Mouse (Mus musculus) mesoderm, embryonic 11.5 days (tissue): ENCODE measurements around the gene Adam12.

Source experiments
- DNase-seq: peaks from one replicate; pipeline ENCODE4 v3.0.0-alpha.2; 2012; ENCODE audit warnings: low read depth, low spot score

The Adam12 gene

GRCm38 (mm10) chr7:133872701-133873100 is 359.2 kb downstream of the Adam12 start:
- no peak for DNase-seq

GRCm38 (mm10) chr7:133870265-133870664 is 361.7 kb downstream of the Adam12 start:
- no peak for DNase-seq

GRCm38 (mm10) chr7:133863684-133864083 is 368.3 kb downstream of the Adam12 start:
- DNase-seq = no peak

DNA sequence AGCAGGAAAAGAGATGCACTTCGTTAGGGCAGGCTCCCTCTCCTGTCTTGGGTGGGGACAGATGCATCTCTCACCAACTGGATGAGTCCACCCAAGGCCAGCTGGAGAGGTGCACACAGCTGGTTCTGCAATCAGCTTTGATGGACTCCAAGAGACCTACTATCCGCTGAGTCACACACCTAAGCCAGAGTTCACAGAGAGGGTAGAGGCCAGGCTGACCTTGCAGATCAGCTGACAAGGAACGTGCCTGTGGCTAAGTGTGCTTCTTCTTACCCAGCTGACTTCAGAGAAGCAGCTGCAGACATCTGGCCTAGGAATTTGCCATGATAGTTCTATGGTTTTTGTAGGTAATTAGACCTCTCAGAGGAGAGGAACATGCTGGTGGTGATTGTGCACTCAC is 368.8 kb downstream of the Adam12 start:
- no peak for DNase-seq

GRCm38 (mm10) chr7:133862723-133863122 is 369.2 kb downstream of the Adam12 start:
- DNase-seq = no peak

DNA sequence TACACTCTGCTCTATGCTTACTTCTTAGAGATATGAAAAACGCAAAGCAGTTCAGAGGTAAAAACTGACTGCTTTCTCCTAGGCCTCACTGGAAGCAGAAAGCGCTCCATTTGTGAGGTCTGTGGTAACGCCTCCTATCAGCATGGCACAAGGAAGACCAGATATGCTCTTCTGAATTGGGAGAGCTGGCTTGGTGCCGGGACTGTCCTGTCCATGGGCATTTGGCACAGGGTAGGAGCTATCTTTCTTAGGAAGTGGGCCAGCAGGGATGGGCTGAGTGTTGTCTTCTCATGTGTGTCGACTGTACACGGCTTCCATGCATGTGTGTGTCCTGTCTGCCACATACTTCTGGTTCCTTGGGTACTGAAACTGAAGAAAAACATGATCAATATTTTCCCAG is 369.7 kb downstream of the Adam12 start:
- DNase-seq = no peak

GRCm38 (mm10) chr7:133859548-133859947 is 372.4 kb downstream of the Adam12 start:
- no peak for DNase-seq

GRCm38 (mm10) chr7:133858506-133858905 is 373.4 kb downstream of the Adam12 start:
- no peak for DNase-seq

DNA sequence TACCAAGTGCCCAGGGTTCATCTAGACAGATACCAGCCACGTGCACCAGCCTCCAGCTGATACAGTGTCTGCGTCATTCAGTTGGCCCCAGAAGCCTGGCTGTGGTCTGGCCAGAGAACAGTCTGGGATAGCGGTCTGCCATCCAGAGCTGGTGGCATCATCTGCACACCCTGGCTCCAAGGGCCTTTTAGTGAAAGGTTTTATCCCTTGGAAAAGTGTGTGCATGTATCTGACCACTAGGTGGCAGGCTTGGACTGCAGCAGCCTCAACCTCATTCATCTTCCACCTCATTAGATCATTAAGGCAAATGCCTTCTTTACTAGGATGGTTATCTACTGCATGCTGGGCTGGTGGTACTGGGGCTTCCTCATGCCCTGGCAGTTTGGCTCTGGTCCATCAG is 375.7 kb downstream of the Adam12 start:
- peak; percentile 86 for DNase-seq

- no peak for DNase-seq
Measured at GRCm38 (mm10) chr7:133850735-133851134, 381.2 kb downstream of the Adam12 start.

DNA sequence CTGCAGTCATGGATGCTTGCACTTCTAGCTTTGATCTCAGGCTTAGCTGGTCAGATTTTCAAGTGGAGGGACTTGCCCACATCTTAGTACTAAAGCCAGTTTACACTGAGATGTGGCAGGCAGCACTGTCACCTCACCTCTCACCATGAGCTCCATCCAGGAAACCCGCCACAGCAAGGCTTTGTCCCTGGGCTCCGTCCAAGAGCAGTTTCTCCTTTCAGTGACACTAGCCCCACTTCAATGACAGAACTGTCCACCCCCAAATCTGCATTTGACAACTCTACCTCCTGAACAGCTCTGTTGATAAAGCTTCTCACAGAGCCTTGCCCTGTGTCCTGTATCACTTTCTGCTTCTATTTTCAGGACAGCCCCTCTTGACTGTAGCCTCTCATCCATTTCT is 383.8 kb downstream of the Adam12 start:
- DNase-seq = no peak

DNA sequence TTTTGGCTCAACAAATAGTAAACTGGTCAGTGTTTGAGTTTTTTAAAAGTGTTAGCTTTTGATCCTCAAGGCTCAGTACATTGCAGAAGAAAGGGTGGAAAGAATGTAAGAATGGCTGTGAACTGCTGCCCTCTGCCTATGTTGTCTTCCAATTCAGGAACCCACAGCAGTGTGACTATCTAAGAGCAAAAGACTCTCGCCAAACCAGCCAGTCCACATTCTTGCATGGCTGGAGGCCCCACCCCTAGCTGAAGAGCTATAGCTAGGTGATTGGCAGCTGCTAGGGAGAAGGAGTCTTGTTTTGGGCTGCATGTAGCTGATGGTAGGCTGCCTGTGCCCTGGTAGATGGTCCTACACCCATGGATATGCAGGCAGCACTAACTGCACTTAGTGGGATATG is 384.8 kb downstream of the Adam12 start:
- DNase-seq = no peak

- peak; percentile 56 for DNase-seq
Measured at GRCm38 (mm10) chr7:133842079-133842478, 389.9 kb downstream of the Adam12 start.

DNA sequence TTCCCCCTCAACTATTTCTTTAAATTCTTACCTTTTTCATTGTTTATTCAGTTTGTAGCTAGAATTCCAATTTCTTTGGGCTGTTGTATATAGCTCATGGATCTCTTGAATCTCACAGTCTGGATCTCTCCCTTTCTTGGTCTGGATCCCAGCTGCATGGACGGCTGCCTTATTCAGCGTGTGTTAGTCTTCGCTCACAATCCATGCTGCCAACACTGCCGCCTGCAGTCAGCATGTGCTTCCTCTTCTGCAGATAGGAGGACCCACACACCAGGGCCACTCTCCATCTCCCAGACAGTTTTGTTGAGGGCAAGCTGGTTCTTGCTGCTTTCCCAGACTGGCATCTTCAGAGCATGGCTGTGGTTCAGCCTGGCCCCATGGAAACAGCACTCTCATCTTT is 392.4 kb downstream of the Adam12 start:
- no peak for DNase-seq
